Mouse (Mus musculus) olfactory bulb, adult 2 months (tissue): Measurements from ENCODE around the gene Slc12a8. TPM values are rescaled to one million over a fixed set of nuclear protein-coding genes. Genes with fewer than 3 reads are reported as not detected.

Experiments
- H3K27ac ChIP-seq: fragments of 200-500 bp; 2 replicates; pipeline ENCODE4 v1.5.1; 2012; ENCODE audit warnings: low read depth, low read length; ENCODE audit not compliant: insufficient read depth
- H3K4me1 ChIP-seq: fragments of 200-500 bp; 2 replicates; pipeline ENCODE4 v1.6.1; 2012; ENCODE audit warnings: low read length; ENCODE audit not compliant: control insufficient read depth, insufficient read depth
- H3K4me3 ChIP-seq: fragments of 200-500 bp; 2 replicates; pipeline ENCODE4 v1.5.1; 2012; ENCODE audit warnings: mild to moderate bottlenecking, low read depth, low read length, moderate library complexity; ENCODE audit not compliant: insufficient read depth
- CTCF ChIP-seq: fragments of 200-500 bp; IDR thresholded peaks from 2 replicates; pipeline ENCODE4 v1.5.1; 2012; ENCODE audit warnings: low read depth, mild to moderate bottlenecking, low read length, moderate library complexity; ENCODE audit not compliant: insufficient read depth
- POLR2A ChIP-seq: fragments of 200-500 bp; IDR thresholded peaks from 2 replicates; pipeline ENCODE4 v1.6.1; 2012; ENCODE audit warnings: mild to moderate bottlenecking, low read depth, low read length, moderate library complexity; ENCODE audit not compliant: insufficient read depth
- WGBS: fragments of 180-500 bp; shearing (Covaris S2); methylation state at CpG from one replicate; pipeline ENCODE4 v1.1.7; 2018; 5-methylcytosine and 5-hydroxymethylcytosine counted together
- polyA plus RNA-seq: library from polyadenylated mRNA; stranded (reverse); fragments of >200 nt; gene quantifications from 2 replicates; pipeline ENCODE4 v1.2.4, GENCODE M21; 2012; ENCODE audit warnings: low replicate concordance; ENCODE audit not compliant: missing spikeins, insufficient read depth, insufficient read length

Gene Slc12a8
- polyA plus RNA-seq, 1 experiment = not detected

DNA sequence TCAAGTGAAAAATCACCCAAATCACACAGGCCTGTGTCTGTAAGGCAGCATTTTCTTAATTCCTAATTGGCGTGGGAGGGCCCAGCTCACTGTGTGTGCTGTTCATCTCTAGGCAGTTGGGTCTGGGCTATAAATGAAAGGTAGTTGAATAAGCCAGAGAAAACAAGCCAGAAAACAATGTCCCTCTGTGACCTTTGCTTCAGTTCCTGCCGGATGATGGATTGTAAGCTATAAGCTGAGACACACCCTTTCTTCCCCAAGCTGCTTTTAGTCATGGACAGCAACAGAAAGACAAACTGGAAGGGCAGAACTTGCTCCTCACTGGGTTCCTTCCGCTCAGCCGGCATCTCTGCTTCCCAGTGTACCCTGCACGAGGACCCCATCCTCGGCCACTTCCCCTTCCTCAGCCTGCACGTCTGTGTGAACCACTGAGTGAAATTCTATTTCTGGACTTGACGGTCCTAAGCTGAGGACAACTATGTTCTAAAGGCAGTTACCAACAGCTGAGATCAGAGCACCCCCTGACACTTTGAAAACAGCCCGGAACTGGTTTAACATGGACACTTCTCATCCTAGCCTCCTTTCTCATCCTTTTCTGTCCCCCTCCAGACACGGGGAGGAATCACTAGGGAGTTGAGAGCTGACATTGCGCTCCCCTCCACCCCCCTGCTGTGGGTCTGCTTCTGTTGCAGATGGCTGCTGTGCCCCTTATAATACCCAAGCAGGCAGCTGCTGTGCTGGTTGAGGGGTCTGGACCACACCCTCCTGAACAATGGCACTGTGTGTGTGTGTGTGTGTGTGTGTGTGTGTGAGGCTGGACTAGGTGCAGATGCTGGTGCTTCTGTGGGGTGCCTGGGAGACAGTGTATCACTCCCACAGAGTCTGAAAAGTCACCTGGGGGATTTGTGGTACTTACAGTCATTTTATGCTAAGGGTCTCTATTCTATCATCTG is 12.7 kb downstream of the Slc12a8 start:
- TF ChIP-seq CTCF (no peak), POLR2A (no peak)

DNA sequence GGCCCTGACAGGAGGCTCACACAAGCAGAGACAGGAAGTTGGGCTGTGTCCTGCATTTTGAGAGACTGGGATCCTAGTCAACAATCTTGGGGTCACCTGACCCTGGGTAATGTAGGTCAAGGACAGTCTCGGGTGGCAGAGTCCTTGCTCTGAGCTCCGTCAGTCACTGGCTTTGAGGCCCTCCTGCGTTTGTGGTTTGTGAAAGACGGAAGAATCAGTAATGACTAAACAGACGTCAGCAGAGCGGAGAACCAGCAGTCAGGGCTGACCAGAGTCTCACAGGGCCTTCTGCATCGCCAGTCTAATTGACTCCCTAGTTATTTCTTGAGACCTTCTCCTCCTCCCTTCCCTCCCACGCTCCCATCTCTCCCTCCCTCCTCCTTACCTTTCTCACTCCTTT is 14.1 kb downstream of the Slc12a8 start:
- WGBS = 67% methylated on average over 8 of the region's 8 CpGs
- TF ChIP-seq POLR2A (no peak), CTCF (no peak)
- peaks cover 10% of the 10 kb centered on the region; the same call in 1 of the 2 replicates for H3K4me1 ChIP-seq
- no peak overlapping the region for H3K27ac ChIP-seq
- H3K4me3 ChIP-seq = no peak overlapping the region

More for the DNA sequence above, 12.7 kb downstream of the Slc12a8 start:
- Histone ChIP-seq H3K27ac (no peak overlapping the region), H3K4me3 (no peak overlapping the region), H3K4me1 (peaks cover 10% of the 10 kb centered on the region; the same call in 1 of the 2 replicates)
- 48% methylated on average over 11 of the region's 11 CpGs for WGBS

DNA sequence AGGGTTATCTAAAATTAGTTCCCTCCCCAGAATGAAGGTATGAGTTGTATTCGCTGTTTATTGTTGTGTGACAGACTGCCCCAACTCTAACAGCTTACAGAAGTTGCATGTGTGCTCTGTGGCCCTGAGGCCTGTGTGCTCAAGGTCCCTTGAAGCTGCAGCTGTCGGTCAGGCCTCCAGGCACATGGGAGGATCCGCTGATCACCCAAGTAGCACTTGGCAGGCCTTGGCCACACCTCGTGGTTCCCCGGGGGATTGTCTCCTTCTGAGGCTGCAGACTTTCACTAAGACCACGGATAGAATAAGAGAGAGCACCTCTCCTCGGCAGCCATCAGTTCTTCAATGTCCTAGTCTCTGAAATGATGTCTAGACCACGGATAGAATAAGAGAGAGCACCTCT is 19.3 kb downstream of the Slc12a8 start:
- WGBS = 85% methylated on average over 8 of the region's 8 CpGs
- no peak overlapping the region for H3K4me3 ChIP-seq
- no peak for TF ChIP-seq CTCF
- no peak for TF ChIP-seq POLR2A
- no peak overlapping the region for H3K27ac ChIP-seq
- H3K4me1 ChIP-seq = peaks cover 5% of the 10 kb centered on the region

DNA sequence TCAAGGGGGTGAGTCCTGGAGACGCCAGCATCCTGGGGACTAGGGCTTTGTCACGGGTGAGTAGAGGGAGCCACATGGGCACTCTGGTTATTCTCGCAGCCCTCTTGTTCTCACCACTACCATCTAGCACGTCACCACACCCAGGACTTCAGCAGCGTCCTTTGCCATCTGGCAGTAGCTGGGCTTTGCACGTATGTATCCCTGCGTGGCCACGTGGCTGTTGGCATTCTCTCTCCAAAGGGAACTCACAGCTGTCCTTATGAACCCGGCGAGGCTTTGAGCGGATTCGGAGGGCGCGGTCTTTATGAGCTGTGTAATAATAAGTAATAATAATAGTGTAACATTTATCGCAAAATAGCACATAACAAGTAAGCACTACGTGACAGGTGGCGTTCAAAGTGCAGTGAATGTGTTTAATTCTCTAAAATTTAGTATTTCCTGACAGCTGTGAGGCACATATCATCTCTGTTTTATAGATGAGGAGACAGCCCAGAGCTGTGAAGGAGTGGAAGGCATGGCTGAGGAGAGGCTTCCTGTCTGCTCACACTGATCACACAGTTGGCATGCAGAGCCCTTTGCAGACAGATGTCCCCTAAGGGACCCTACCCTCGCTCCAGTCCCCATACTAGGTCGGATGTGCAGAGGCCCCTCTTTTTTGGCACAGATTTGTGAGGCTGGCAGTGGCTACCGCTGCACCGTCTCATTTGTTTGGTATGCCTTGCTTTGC is 20.5 kb downstream of the Slc12a8 start:
- H3K4me1 ChIP-seq = peaks cover 5% of the 10 kb centered on the region
- 73% methylated on average over 21 of the region's 21 CpGs for WGBS
- no peak overlapping the region for H3K27ac ChIP-seq
- H3K4me3 ChIP-seq = no peak overlapping the region
- no peak for TF ChIP-seq POLR2A
- TF ChIP-seq CTCF = no peak

DNA sequence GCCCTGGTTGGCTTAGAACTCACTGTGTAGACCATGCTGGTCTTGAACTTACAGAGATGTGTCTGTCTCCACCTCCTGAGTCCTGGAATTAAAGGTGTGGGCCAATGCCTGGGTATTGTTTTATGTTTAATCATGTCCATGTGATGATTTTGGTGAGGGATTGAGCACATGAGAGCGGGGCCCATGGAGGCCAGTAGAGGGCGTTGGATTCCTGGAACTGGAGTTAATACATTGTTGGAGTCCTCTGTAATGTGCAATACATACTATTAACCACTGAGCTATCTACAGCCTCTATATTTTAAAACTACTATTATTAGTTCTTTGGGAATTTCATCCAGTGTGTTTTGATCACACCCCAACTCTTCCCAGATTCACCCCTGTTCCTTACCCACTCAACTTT is 27.2 kb downstream of the Slc12a8 start:
- H3K27ac ChIP-seq = no peak overlapping the region
- H3K4me3 ChIP-seq = no peak overlapping the region
- H3K4me1 ChIP-seq = no peaks in the 10 kb centered on the region
- no peak for TF ChIP-seq CTCF
- TF ChIP-seq POLR2A = no peak
- 96% methylated on average over 2 of the region's 2 CpGs for WGBS

DNA sequence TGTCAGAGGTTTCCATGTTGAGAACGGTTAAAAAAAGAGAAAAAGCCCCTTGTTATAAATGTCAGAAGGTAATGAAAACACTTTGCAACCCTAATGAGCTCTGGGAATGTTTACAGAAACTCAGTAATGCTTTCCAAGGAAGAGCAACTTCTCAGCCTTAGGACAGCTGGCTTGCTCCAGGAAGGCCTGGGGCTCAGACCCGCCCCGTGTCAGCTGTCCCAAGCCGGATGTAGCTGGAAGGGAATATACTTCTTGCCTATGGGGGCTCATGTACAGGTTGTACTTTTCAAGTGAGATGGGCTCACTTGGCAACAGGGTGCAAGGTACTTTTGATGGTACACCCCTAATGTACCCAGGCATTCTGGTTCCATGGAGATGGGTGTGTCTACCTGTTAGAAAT is 28.4 kb downstream of the Slc12a8 start:
- Histone ChIP-seq H3K4me1 (no peaks in the 10 kb centered on the region), H3K4me3 (no peak overlapping the region), H3K27ac (no peak overlapping the region)
- no peak for TF ChIP-seq CTCF
- TF ChIP-seq POLR2A = no peak
- WGBS = 79% methylated on average over 4 of the region's 4 CpGs

DNA sequence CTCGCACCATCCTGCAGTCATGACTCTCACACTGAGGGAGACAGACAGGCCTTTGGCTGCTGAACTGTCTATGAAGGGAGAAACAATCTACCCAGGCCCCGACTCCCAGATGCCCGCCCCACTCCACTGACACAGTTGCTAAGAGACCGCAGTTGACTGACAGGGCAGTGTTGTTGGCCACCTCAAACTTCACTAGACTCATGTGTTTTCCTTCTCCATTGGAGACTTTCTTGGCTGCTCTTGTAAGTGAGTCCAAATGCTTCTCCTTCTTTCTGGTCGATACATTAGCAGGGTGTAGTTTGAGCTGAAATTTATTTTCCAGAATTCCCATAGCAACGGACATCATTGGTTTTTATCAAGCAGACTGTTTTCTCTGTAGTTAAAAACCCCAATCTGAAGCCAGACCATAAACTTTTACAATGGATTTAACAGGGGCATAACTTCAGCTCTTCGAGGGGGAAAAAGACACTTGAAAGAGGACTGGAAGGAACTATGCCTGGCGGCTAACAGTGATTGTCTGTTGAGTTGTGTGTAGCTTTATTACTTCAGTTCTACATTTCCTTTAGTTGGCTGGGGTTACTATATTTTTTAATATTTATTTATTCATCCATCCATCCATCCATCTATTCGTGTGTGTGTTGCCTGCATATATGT is 36.7 kb downstream of the Slc12a8 start:
- no peak overlapping the region for H3K27ac ChIP-seq
- 70% methylated on average over 9 of the region's 9 CpGs for WGBS

DNA sequence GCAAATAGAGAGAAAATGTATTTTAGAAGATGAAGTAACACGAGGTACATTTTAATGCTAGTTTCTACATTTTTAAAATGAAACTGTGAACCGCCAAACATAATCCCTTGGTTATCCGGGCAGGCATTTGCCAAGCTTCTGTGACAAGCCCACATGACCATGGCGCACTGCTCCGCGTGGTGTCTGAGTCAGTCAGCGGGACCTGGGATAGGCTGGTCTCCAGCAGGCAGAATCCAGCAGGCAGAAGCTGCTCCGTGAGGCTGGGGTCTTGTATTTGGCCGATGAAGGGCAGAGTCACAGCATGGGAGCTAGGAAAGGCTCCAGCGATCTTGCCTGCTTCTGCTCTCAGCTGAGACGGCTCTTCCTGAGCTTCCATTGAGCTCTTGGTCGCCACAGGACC is 41.0 kb downstream of the Slc12a8 start:
- no peak for TF ChIP-seq POLR2A
- no peak for TF ChIP-seq CTCF
- Histone ChIP-seq H3K4me3 (no peak overlapping the region), H3K4me1 (no peaks in the 10 kb centered on the region), H3K27ac (no peak overlapping the region)
- WGBS = 87% methylated on average over 12 of the region's 12 CpGs

More for the DNA sequence above, 36.7 kb downstream of the Slc12a8 start:
- no peak overlapping the region for H3K4me3 ChIP-seq
- no peak for TF ChIP-seq POLR2A
- no peak for TF ChIP-seq CTCF
- H3K4me1 ChIP-seq = no peaks in the 10 kb centered on the region

DNA sequence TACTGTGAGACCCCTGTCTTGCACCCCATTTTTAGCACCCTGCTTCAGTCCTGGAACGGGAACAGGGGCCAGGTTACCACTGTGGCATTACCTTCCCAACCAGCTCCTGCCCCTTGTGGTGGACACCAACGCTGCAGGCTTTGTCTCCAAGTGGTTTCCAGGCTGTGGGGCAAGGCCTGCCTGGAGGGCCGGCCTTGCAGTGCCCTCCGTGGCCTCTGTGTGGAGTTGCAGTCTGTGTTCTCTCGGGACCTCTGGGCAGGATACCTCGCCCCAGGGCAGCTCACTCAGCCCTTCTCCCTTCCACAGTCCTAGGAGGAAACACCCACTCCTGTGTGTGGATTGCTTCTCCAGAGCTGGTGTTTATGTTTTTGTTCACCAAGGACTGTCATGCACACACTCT is 43.2 kb downstream of the Slc12a8 start:
- H3K4me3 ChIP-seq = no peak overlapping the region
- no peak overlapping the region for H3K27ac ChIP-seq
- TF ChIP-seq POLR2A (no peak), CTCF (peak; percentile 75; the same call in 1 of the 2 replicates)
- WGBS = 27% methylated on average over 6 of the region's 6 CpGs
- H3K4me1 ChIP-seq = no peaks in the 10 kb centered on the region
